Mouse (Mus musculus) bone marrow macrophage, adult 2 months (primary cell): ENCODE results near the gene Actr8.

Source experiments
- CTCF ChIP-seq: IDR thresholded peaks from 2 replicates; pipeline ENCODE4 v1.5.1; 2012; ENCODE audit warnings: low read depth, mild to moderate bottlenecking, low read length, moderate library complexity
- POLR2A ChIP-seq: IDR thresholded peaks from 2 replicates; pipeline ENCODE4 v1.6.1; 2012; ENCODE audit warnings: mild to moderate bottlenecking, low read depth, low read length, borderline replicate concordance

DNA sequence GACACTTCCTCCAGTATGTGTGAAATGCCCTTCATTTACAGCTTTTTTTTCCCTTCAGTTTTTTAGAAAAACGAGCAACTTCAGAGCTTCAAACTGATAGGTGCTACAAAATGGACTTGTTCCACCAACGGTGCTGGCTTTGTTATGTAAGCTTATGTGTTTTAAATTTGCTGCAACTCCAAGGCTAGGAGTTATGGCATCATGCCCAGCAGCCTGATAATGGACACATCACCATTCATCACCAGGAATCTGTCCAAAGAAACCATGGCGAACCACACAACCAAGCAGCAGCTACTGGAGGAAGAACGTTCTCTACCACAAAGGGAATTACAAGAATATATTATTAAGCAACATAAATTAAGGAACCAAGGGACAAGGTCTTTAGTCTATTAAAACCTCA lies 49.2 kb upstream of the Actr8 start:
- TF ChIP-seq POLR2A (no peak), CTCF (no peak)
